Mouse (Mus musculus) heart, embryonic 16.5 days (tissue): ENCODE data around the gene Gja10. TPM values are rescaled to one million over a fixed set of nuclear protein-coding genes. Genes with fewer than 3 reads are reported as not detected.

Source experiments
- ATAC-seq: fragments of 200-750 bp; cut with Nextera tagmentation; replicated peaks from 2 replicates; pipeline ENCODE4 v1.8.0; 2017; ENCODE audit warnings: moderate number of reproducible peaks; ENCODE audit not compliant: insufficient read depth, low FRiP score; ENCODE audit errors: extremely low read depth
- H3K27ac ChIP-seq: fragments of 300-500 bp; sonication (generic); 2 replicates; pipeline ENCODE4 v1.5.1; 2014; ENCODE audit warnings: mild to moderate bottlenecking, low read length, control low read depth, moderate library complexity
- H3K27me3 ChIP-seq: fragments of 300-500 bp; sonication (generic); 2 replicates; pipeline ENCODE4 v1.6.1; 2014; ENCODE audit warnings: low read length, mixed read lengths; ENCODE audit not compliant: control insufficient read depth, insufficient read depth
- H3K36me3 ChIP-seq: fragments of 300-500 bp; sonication (generic); 2 replicates; pipeline ENCODE4 v1.6.1; 2014; ENCODE audit not compliant: control insufficient read depth, insufficient read depth
- H3K4me1 ChIP-seq: fragments of 300-500 bp; sonication (generic); 2 replicates; pipeline ENCODE4 v1.6.1; 2014; ENCODE audit warnings: low read length, mixed read lengths; ENCODE audit not compliant: control insufficient read depth, insufficient read depth
- H3K4me2 ChIP-seq: fragments of 300-500 bp; sonication (generic); 2 replicates; pipeline ENCODE4 v1.6.1; 2014; ENCODE audit warnings: low read depth, mild to moderate bottlenecking, control low read depth, low read length
- H3K4me3 ChIP-seq: fragments of 300-500 bp; sonication (generic); 2 replicates; pipeline ENCODE4 v1.5.1; 2014; ENCODE audit warnings: mild to moderate bottlenecking, control low read depth, low read length
- H3K9ac ChIP-seq: fragments of 300-500 bp; sonication (generic); 2 replicates; pipeline ENCODE4 v1.6.1; 2014; ENCODE audit warnings: low read length, control low read depth
- H3K9me3 ChIP-seq: fragments of 300-500 bp; sonication (generic); replicated peaks from 2 replicates; pipeline ENCODE4 v1.6.1; 2016; ENCODE audit warnings: low read length; ENCODE audit not compliant: control insufficient read depth
- WGBS: fragments of 180-500 bp; shearing (Covaris S2); extraction: QIAGEN DNeasy Blood & Tissue Kit; methylation state at CpG from one replicate; pipeline ENCODE4 v1.1.7; 2014; 5-methylcytosine and 5-hydroxymethylcytosine counted together
- polyA plus RNA-seq: library from polyadenylated mRNA; unstranded; fragments of >200 nt; fragmentation: Nextera tagmentation; extraction: Ambion mirVana; gene quantifications from 2 replicates; pipeline ENCODE4 v1.2.1, GENCODE M21; 2015

Gja10 gene
- polyA plus RNA-seq, 1 experiment from 2014 or later: not detected

GRCm38 (mm10) chr4:32579850-32580249 is 22.7 kb downstream of the Gja10 start:
- WGBS: 68% methylated on average over 8 of the region's 8 CpGs
- no peak overlapping the region for H3K9ac ChIP-seq
- no peak for ATAC-seq
- H3K36me3 ChIP-seq: 0 out of 2 replicates have a peak, but pooled peaks cover 2% of the 10 kb centered on the region
- H3K9me3 ChIP-seq: no peaks in the 10 kb centered on the region
- H3K27ac ChIP-seq: no peak overlapping the region
- H3K27me3 ChIP-seq: no peaks in the 10 kb centered on the region
- peaks cover 4% of the 10 kb centered on the region; the same call in 1 of the 2 replicates for H3K4me1 ChIP-seq
- no peak overlapping the region for H3K4me2 ChIP-seq
- no peak overlapping the region for H3K4me3 ChIP-seq

- 59% methylated on average over 9 of the region's 9 CpGs for WGBS
- no peak overlapping the region for H3K9ac ChIP-seq
- H3K4me3 ChIP-seq: no peak overlapping the region
- no peak overlapping the region for H3K4me2 ChIP-seq
- H3K9me3 ChIP-seq: no peaks in the 10 kb centered on the region
- H3K36me3 ChIP-seq: 0 out of 2 replicates have a peak, but pooled peaks cover 2% of the 10 kb centered on the region
- no peak for ATAC-seq
- H3K4me1 ChIP-seq: no peaks in the 10 kb centered on the region
- H3K27me3 ChIP-seq: no peaks in the 10 kb centered on the region
- H3K27ac ChIP-seq: no peak overlapping the region
Measured at GRCm38 (mm10) chr4:32575165-32575564, 27.4 kb downstream of the Gja10 start.

- no peak overlapping the region for H3K27ac ChIP-seq
- no peaks in the 10 kb centered on the region for H3K27me3 ChIP-seq
- 92% methylated on average over 1 of the region's 1 CpGs for WGBS
- no peaks in the 10 kb centered on the region for H3K9me3 ChIP-seq
- H3K4me1 ChIP-seq: no peaks in the 10 kb centered on the region
- no peak overlapping the region for H3K4me2 ChIP-seq
- 0 out of 2 replicates have a peak, but pooled peaks cover 2% of the 10 kb centered on the region for H3K36me3 ChIP-seq
- no peak overlapping the region for H3K4me3 ChIP-seq
- ATAC-seq: no peak
- no peak overlapping the region for H3K9ac ChIP-seq
Measured at GRCm38 (mm10) chr4:32574604-32575003, 28.0 kb downstream of the Gja10 start.

- no peak overlapping the region for H3K9ac ChIP-seq
- no peaks in the 10 kb centered on the region for H3K4me1 ChIP-seq
- no peaks in the 10 kb centered on the region for H3K9me3 ChIP-seq
- 0 out of 2 replicates have a peak, but pooled peaks cover 2% of the 10 kb centered on the region for H3K36me3 ChIP-seq
- no peak overlapping the region for H3K27ac ChIP-seq
- H3K4me3 ChIP-seq: no peak overlapping the region
- ATAC-seq: no peak
- no peaks in the 10 kb centered on the region for H3K27me3 ChIP-seq
- 77% methylated on average over 5 of the region's 5 CpGs for WGBS
- H3K4me2 ChIP-seq: no peak overlapping the region
Measured at GRCm38 (mm10) chr4:32573586-32573985, 29.0 kb downstream of the Gja10 start.

GRCm38 (mm10) chr4:32572118-32572517 is 30.4 kb downstream of the Gja10 start:
- H3K27me3 ChIP-seq: no peaks in the 10 kb centered on the region
- ATAC-seq: no peak

GRCm38 (mm10) chr4:32571441-32571840 is 31.1 kb downstream of the Gja10 start:
- H3K27me3 ChIP-seq: no peaks in the 10 kb centered on the region
- H3K4me3 ChIP-seq: no peak overlapping the region
- 0 out of 2 replicates have a peak, but pooled peaks cover 2% of the 10 kb centered on the region for H3K36me3 ChIP-seq
- no peak for ATAC-seq
- H3K4me1 ChIP-seq: no peaks in the 10 kb centered on the region
- H3K9me3 ChIP-seq: no peaks in the 10 kb centered on the region; the same call in 1 of the 2 replicates
- WGBS: 49% methylated on average over 3 of the region's 3 CpGs
- no peak overlapping the region for H3K27ac ChIP-seq
- H3K4me2 ChIP-seq: no peak overlapping the region
- H3K9ac ChIP-seq: no peak overlapping the region

More at GRCm38 (mm10) chr4:32572118-32572517, 30.4 kb downstream of the Gja10 start:
- Histone ChIP-seq H3K4me1 (no peaks in the 10 kb centered on the region), H3K9me3 (no peaks in the 10 kb centered on the region), H3K36me3 (0 out of 2 replicates have a peak, but pooled peaks cover 2% of the 10 kb centered on the region), H3K27ac (no peak overlapping the region), H3K9ac (no peak overlapping the region), H3K4me3 (no peak overlapping the region), H3K4me2 (no peak overlapping the region)
- 61% methylated on average over 1 of the region's 1 CpGs for WGBS

GRCm38 (mm10) chr4:32570939-32571317 is 31.6 kb downstream of the Gja10 start:
- H3K4me3 ChIP-seq: no peak overlapping the region
- no peak for ATAC-seq
- no peaks in the 10 kb centered on the region; the same call in 1 of the 2 replicates for H3K9me3 ChIP-seq
- H3K27me3 ChIP-seq: no peaks in the 10 kb centered on the region
- H3K4me2 ChIP-seq: no peak overlapping the region
- H3K4me1 ChIP-seq: no peaks in the 10 kb centered on the region
- 0 out of 2 replicates have a peak, but pooled peaks cover under 1% of the 10 kb centered on the region for H3K36me3 ChIP-seq
- no peak overlapping the region for H3K9ac ChIP-seq
- WGBS: 80% methylated on average over 8 of the region's 8 CpGs
- H3K27ac ChIP-seq: no peak overlapping the region

GRCm38 (mm10) chr4:32569995-32570938 is 32.3 kb downstream of the Gja10 start:
- no peak overlapping the region for H3K4me2 ChIP-seq
- no peaks in the 10 kb centered on the region for H3K4me1 ChIP-seq
- no peak overlapping the region for H3K9ac ChIP-seq
- H3K36me3 ChIP-seq: no peaks in the 10 kb centered on the region
- WGBS: 71% methylated on average over 17 of the region's 17 CpGs
- no peaks in the 10 kb centered on the region; the same call in 1 of the 2 replicates for H3K9me3 ChIP-seq
- no peak overlapping the region for H3K4me3 ChIP-seq
- ATAC-seq: no peak
- no peaks in the 10 kb centered on the region for H3K27me3 ChIP-seq
- no peak overlapping the region for H3K27ac ChIP-seq

- Histone ChIP-seq H3K4me3 (no peak overlapping the region), H3K27ac (no peak overlapping the region), H3K36me3 (no peaks in the 10 kb centered on the region), H3K27me3 (no peaks in the 10 kb centered on the region), H3K4me1 (no peaks in the 10 kb centered on the region), H3K4me2 (no peak overlapping the region), H3K9me3 (no peaks in the 10 kb centered on the region; the same call in 1 of the 2 replicates), H3K9ac (no peak overlapping the region)
- no peak for ATAC-seq
- 70% methylated on average over 4 of the region's 4 CpGs for WGBS
Measured at GRCm38 (mm10) chr4:32569054-32569453, 33.5 kb downstream of the Gja10 start.
